Mouse (Mus musculus): ENCODE data around the gene Ankrd6.

DNA sequence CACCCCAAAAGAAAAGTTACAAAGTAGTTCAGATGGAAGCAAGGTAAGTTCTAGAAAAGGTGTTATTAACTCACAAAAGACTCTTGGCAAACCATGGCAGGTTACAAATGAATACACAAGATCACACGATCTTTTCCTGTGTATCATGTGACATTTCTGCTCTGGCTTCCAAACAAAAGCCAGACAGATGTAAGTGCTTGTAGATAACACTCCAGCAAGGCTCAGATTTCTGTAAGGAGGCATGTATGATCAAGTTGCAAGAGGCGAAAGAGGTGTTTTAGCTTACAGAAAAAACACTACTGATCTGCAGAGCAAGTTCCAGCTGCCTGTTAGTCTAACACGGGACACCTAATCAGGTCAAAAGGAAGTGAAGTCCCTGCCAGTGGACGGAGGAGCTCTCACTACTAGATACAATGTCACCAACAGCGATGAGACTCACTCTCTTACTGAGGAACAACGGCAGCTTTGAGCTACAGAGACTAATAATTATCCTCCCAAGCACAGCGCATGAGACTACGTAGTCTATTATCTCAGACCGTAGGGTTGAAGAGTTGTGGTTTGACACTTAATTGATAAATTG, 13.8 kb downstream of the Ankrd6 start:
- no peak for TF ChIP-seq CTCF (IDR thresholded peaks at IDR 0.05; ENCODE audit: low read depth)
- no peak for TF ChIP-seq EP300 (IDR thresholded peaks at IDR 0.05; ENCODE audit: low read depth)

Measured in heart, postnatal 0 days (tissue).